Mouse (Mus musculus): Measurements from ENCODE around the gene Tspan18. TPM values are rescaled to one million over a fixed set of nuclear protein-coding genes. Genes with fewer than 3 reads are reported as not detected.

The Tspan18 gene
- polyA plus RNA-seq, 1 experiment from 2014 or later, result 16.4 TPM

- 84% methylated on average over 1 of the region's 1 CpGs for WGBS
- Histone ChIP-seq H3K4me3 (replicated peaks) (no peak overlapping the region), H3K27ac (no peak overlapping the region), H3K9ac (replicated peaks) (no peak overlapping the region), H3K9me3 (no peaks in the 10 kb centered on the region), H3K27me3 (no peaks in the 10 kb centered on the region), H3K36me3 (peaks cover 19% of the 10 kb centered on the region; the same call in 1 of the 2 replicates), H3K4me2 (no peak overlapping the region), H3K4me1 (replicated peaks) (peaks cover 15% of the 10 kb centered on the region)
- no peak for ATAC-seq (ENCODE audit: insufficient number of reproducible peaks, insufficient read depth, low FRiP score, low TSS enrichment, low read depth)
Measured at GRCm38 (mm10) chr2:93214192-93214591, 120.1 kb downstream of the Tspan18 start.

GRCm38 (mm10) chr2:93212865-93213264 lies 121.4 kb downstream of the Tspan18 start:
- Histone ChIP-seq H3K27ac (no peak overlapping the region), H3K9me3 (no peaks in the 10 kb centered on the region), H3K36me3 (peaks cover 31% of the 10 kb centered on the region; the same call in 1 of the 2 replicates), H3K4me1 (replicated peaks) (peaks cover 9% of the 10 kb centered on the region), H3K9ac (replicated peaks) (no peak overlapping the region), H3K4me3 (replicated peaks) (no peak overlapping the region), H3K4me2 (no peak overlapping the region), H3K27me3 (no peaks in the 10 kb centered on the region)
- WGBS, result 90% methylated on average over 2 of the region's 2 CpGs
- no peak for ATAC-seq (ENCODE audit: insufficient number of reproducible peaks, insufficient read depth, low FRiP score, low TSS enrichment, low read depth)

- ATAC-seq (ENCODE audit: insufficient number of reproducible peaks, insufficient read depth, low FRiP score, low TSS enrichment, low read depth), result no peak
- Histone ChIP-seq H3K27me3 (no peaks in the 10 kb centered on the region), H3K9ac (replicated peaks) (no peak overlapping the region), H3K27ac (no peak overlapping the region), H3K36me3 (peaks cover 36% of the 10 kb centered on the region; the same call in 1 of the 2 replicates), H3K4me3 (replicated peaks) (no peak overlapping the region), H3K9me3 (no peaks in the 10 kb centered on the region), H3K4me2 (no peak overlapping the region), H3K4me1 (replicated peaks) (peaks cover 4% of the 10 kb centered on the region)
- 75% methylated on average over 2 of the region's 2 CpGs for WGBS
Measured at GRCm38 (mm10) chr2:93212386-93212785, 121.9 kb downstream of the Tspan18 start.

GRCm38 (mm10) chr2:93206126-93206525 lies 128.2 kb downstream of the Tspan18 start:
- no peak for ATAC-seq (ENCODE audit: insufficient number of reproducible peaks, insufficient read depth, low FRiP score, low TSS enrichment, low read depth)
- H3K27ac ChIP-seq, result no peak overlapping the region
- H3K36me3 ChIP-seq, result peaks cover 45% of the 10 kb centered on the region; the same call in 1 of the 2 replicates
- no peaks in the 10 kb centered on the region for H3K9me3 ChIP-seq
- no peak overlapping the region for H3K9ac ChIP-seq (replicated peaks)
- H3K4me3 ChIP-seq (replicated peaks), result no peak overlapping the region
- H3K4me1 ChIP-seq (replicated peaks), result no peaks in the 10 kb centered on the region
- WGBS, result 88% methylated on average over 1 of the region's 1 CpGs
- H3K4me2 ChIP-seq, result no peak overlapping the region
- H3K27me3 ChIP-seq, result no peaks in the 10 kb centered on the region

DNA sequence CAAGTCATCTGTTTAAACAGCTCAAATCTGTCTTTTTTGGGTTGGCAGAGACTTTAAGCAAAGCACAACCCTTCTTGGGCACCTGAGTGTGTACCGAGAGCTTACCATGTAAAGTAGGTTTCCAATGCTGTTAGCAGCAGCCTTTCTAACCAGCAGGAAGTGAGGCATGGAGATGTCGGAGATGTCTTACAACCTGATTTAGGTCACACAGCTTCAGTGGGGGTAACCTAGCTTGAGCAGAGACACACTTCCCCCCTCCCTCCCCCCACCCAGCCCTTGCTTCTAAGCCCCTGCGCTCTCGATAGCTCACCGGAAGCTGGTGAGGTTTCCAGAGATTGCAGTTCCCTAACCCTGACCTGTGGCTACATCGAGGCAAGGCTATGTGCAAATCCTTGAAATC lies 129.7 kb downstream of the Tspan18 start:
- H3K9ac ChIP-seq (replicated peaks), result no peak overlapping the region
- peaks cover 5% of the 10 kb centered on the region; the same call in 1 of the 2 replicates for H3K4me1 ChIP-seq (replicated peaks)
- 87% methylated on average over 6 of the region's 6 CpGs for WGBS
- peaks cover 37% of the 10 kb centered on the region; the same call in 1 of the 2 replicates for H3K36me3 ChIP-seq
- H3K4me2 ChIP-seq, result no peak overlapping the region
- no peak overlapping the region for H3K4me3 ChIP-seq (replicated peaks)
- H3K27me3 ChIP-seq, result no peaks in the 10 kb centered on the region
- H3K9me3 ChIP-seq, result no peaks in the 10 kb centered on the region
- H3K27ac ChIP-seq, result no peak overlapping the region
- no peak for ATAC-seq (ENCODE audit: insufficient number of reproducible peaks, insufficient read depth, low FRiP score, low TSS enrichment, low read depth)

- WGBS, result 17% methylated on average over 10 of the region's 10 CpGs
- no peak for ATAC-seq (ENCODE audit: insufficient number of reproducible peaks, insufficient read depth, low FRiP score, low TSS enrichment, low read depth)
Measured at GRCm38 (mm10) chr2:93203682-93204081, 130.6 kb downstream of the Tspan18 start.

GRCm38 (mm10) chr2:93202782-93203181 lies 131.5 kb downstream of the Tspan18 start:
- Histone ChIP-seq H3K27me3 (no peaks in the 10 kb centered on the region), H3K4me2 (no peak overlapping the region), H3K4me1 (replicated peaks) (peaks cover 5% of the 10 kb centered on the region), H3K4me3 (replicated peaks) (no peak overlapping the region), H3K36me3 (peaks cover 24% of the 10 kb centered on the region; the same call in 1 of the 2 replicates), H3K27ac (no peak overlapping the region), H3K9me3 (no peaks in the 10 kb centered on the region), H3K9ac (replicated peaks) (no peak overlapping the region)
- no peak for ATAC-seq (ENCODE audit: insufficient number of reproducible peaks, insufficient read depth, low FRiP score, low TSS enrichment, low read depth)
- WGBS, result 38% methylated on average over 1 of the region's 1 CpGs

More at GRCm38 (mm10) chr2:93203682-93204081, 130.6 kb downstream of the Tspan18 start:
- Histone ChIP-seq H3K27ac (no peak overlapping the region), H3K4me3 (replicated peaks) (no peak overlapping the region), H3K36me3 (peaks cover 33% of the 10 kb centered on the region; the same call in 1 of the 2 replicates), H3K4me2 (no peak overlapping the region), H3K9ac (replicated peaks) (no peak overlapping the region), H3K4me1 (replicated peaks) (peaks cover 5% of the 10 kb centered on the region), H3K27me3 (no peaks in the 10 kb centered on the region), H3K9me3 (no peaks in the 10 kb centered on the region)

DNA sequence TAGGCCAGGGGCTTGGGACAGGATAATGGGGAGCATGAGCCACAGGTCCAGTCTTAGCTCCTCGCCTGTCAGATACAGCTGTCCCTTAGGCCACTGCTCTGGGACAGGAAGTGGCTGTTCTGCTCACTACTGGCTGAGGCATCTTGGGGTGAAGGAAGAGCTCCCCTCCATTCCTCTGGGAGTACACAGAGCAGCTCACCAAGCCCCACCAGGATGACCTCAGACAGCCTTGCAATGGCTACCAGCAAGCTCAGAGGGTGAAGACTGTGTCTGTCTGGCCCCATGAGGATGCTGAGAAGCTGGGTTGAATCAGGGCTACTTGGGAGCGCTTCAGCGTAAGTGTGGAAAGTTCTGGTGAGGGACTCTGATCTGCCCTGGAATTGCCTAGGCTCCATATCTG lies 132.3 kb downstream of the Tspan18 start:
- no peak overlapping the region for H3K9ac ChIP-seq (replicated peaks)
- H3K36me3 ChIP-seq, result peaks cover 19% of the 10 kb centered on the region; the same call in 1 of the 2 replicates
- no peak for ATAC-seq (ENCODE audit: insufficient number of reproducible peaks, insufficient read depth, low FRiP score, low TSS enrichment, low read depth)
- WGBS, result 83% methylated on average over 3 of the region's 3 CpGs
- H3K4me2 ChIP-seq, result no peak overlapping the region
- H3K27ac ChIP-seq, result no peak overlapping the region
- peaks cover 5% of the 10 kb centered on the region for H3K4me1 ChIP-seq (replicated peaks)
- H3K9me3 ChIP-seq, result no peaks in the 10 kb centered on the region
- no peaks in the 10 kb centered on the region for H3K27me3 ChIP-seq
- H3K4me3 ChIP-seq (replicated peaks), result no peak overlapping the region

- peaks cover 17% of the 10 kb centered on the region; the same call in 1 of the 2 replicates for H3K36me3 ChIP-seq
- peaks cover 5% of the 10 kb centered on the region for H3K4me1 ChIP-seq (replicated peaks)
- H3K27ac ChIP-seq, result no peak overlapping the region
- ATAC-seq (ENCODE audit: insufficient number of reproducible peaks, insufficient read depth, low FRiP score, low TSS enrichment, low read depth), result no peak
- H3K27me3 ChIP-seq, result no peaks in the 10 kb centered on the region
- H3K9me3 ChIP-seq, result no peaks in the 10 kb centered on the region
- no peak overlapping the region for H3K9ac ChIP-seq (replicated peaks)
- 78% methylated on average over 10 of the region's 10 CpGs for WGBS
- no peak overlapping the region for H3K4me2 ChIP-seq
- no peak overlapping the region for H3K4me3 ChIP-seq (replicated peaks)
Measured at GRCm38 (mm10) chr2:93200681-93201340, 133.5 kb downstream of the Tspan18 start.

- ATAC-seq (ENCODE audit: insufficient number of reproducible peaks, insufficient read depth, low FRiP score, low TSS enrichment, low read depth), result peak; percentile 50; the same call in 1 of the 2 replicates
- H3K36me3 ChIP-seq, result peaks cover 9% of the 10 kb centered on the region; the same call in 1 of the 2 replicates
- H3K9me3 ChIP-seq, result no peaks in the 10 kb centered on the region
- H3K9ac ChIP-seq (replicated peaks), result no peak overlapping the region
- 48% methylated on average over 13 of the region's 13 CpGs for WGBS
- no peak overlapping the region for H3K4me2 ChIP-seq
- no peak overlapping the region for H3K4me3 ChIP-seq (replicated peaks)
- no peaks in the 10 kb centered on the region for H3K27me3 ChIP-seq
- peaks cover 5% of the 10 kb centered on the region for H3K4me1 ChIP-seq (replicated peaks)
- H3K27ac ChIP-seq, result no peak overlapping the region
Measured at GRCm38 (mm10) chr2:93199531-93199974, 134.8 kb downstream of the Tspan18 start.

- Histone ChIP-seq H3K27ac (no peak overlapping the region), H3K4me2 (no peak overlapping the region), H3K36me3 (peaks cover 9% of the 10 kb centered on the region; the same call in 1 of the 2 replicates), H3K4me3 (replicated peaks) (no peak overlapping the region), H3K27me3 (no peaks in the 10 kb centered on the region), H3K9ac (replicated peaks) (no peak overlapping the region), H3K4me1 (replicated peaks) (peaks cover 5% of the 10 kb centered on the region), H3K9me3 (no peaks in the 10 kb centered on the region)
- WGBS, result 24% methylated on average over 3 of the region's 3 CpGs
- ATAC-seq (ENCODE audit: insufficient number of reproducible peaks, insufficient read depth, low FRiP score, low TSS enrichment, low read depth), result no peak
Measured at GRCm38 (mm10) chr2:93198846-93199245, 135.5 kb downstream of the Tspan18 start.

Data from limb, embryonic 12.5 days (tissue).